Mouse (Mus musculus): ENCODE measurements around the gene Trpm2.

DNA sequence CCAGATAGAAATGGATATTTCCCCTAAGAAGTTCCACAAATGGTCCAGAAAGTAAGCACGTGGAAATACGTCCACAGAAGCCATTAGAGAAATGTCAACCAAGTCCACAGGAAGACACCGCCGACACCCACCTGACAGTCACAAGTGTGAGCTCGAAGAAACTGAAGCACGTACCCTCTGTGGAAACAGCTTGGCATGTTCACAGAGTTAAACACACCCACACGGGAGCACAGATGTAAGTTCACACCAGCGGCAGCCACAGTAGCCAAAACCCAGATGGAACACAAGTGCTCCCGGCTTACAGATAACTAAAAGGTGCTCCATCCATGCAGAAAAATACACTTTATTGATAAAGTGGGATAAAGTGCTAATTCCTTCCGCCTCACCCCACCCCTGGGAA lies 43.0 kb downstream of the Trpm2 start:
- TF ChIP-seq CTCF (IDR thresholded peaks at IDR 0.05; ENCODE audit: low read depth) = no peak
- TF ChIP-seq EP300 (IDR thresholded peaks at IDR 0.05; ENCODE audit: low read depth) = no peak
